Comparison of ENCODE assay signal across 11 mouse cellular contexts in the genomic region with DNA sequence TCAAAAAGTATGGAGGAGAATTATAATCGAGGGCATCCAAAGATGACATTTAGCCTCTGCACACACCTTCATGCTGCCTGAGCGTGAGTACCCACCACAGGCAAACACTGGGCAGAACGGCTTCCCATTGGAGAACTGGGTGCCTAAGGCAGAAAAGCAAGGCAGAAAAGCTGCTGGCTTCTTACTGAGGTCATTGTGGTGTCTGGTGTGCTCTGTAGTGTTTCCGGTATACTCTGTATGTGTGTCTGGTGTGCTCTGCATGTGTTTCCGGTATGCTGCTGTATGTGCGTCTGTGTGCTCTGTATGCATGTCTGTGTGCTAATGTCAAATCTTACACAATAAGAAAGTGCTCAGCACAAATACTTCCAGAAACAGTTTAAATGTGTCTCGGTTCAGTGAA.
DNase-seq lines count a peak whose midpoint lies in the region; ATAC-seq and TF ChIP-seq lines count a peak whose summit lies in the region.
"Had no signal": no experiment of that assay in that cellular context is flagged by ENCODE, and none has a peak within 500 bp of the region (broad histone marks: within the 10 kb centered on the region; RNA-seq: fewer than 3 reads in every experiment).

No protein-coding gene starts in this region.

- ATAC-seq in kidney, embryonic 16.5 days (ENCODE audit: low FRiP score, low TSS enrichment), result no peak
- ATAC-seq in stomach, embryonic 15.5 days (ENCODE audit: insufficient read depth, low FRiP score, low read depth), result no peak

- WGBS in kidney, embryonic 16.5 days, result 71% methylated on average over 7 of the region's 7 CpGs
- WGBS in stomach, embryonic 15.5 days, result 76% methylated on average over 7 of the region's 7 CpGs

- H3K27me3 ChIP-seq in kidney, embryonic 16.5 days (ENCODE audit: insufficient read depth, low read length), result no peaks in the 10 kb centered on the region
- H3K27me3 ChIP-seq in stomach, embryonic 15.5 days (replicated peaks), result no peaks in the 10 kb centered on the region
- H3K27me3 ChIP-seq: intestine, embryonic 15.5 days had no signal

- no peak for TF ChIP-seq CTCF in embryonic fibroblast, embryonic 13.5 days (IDR thresholded peaks at IDR 0.05; ENCODE audit: borderline replicate concordance, insufficient read depth, low read length)

- intact Hi-C loops in gastrocnemius, postnatal 36 days (cut with DNase I), result no loop called here

- peaks cover 31% of the 10 kb centered on the region for H3K4me1 ChIP-seq in kidney, embryonic 16.5 days (ENCODE audit: insufficient read depth, low read length)
- H3K4me1 ChIP-seq in embryonic fibroblast, embryonic 13.5 days (ENCODE audit: control insufficient read depth, insufficient read depth, low read length), result peaks cover 23% of the 10 kb centered on the region
- peaks cover 18% of the 10 kb centered on the region for H3K4me1 ChIP-seq in stomach, embryonic 15.5 days

- no peak overlapping the region for H3K4me2 ChIP-seq in kidney, embryonic 16.5 days (replicated peaks; ENCODE audit: low read depth, low read length)
- H3K4me2 ChIP-seq in stomach, embryonic 15.5 days, result no peak overlapping the region

- no peaks in the 10 kb centered on the region for H3K36me3 ChIP-seq in kidney, embryonic 16.5 days (ENCODE audit: insufficient read depth, low read length)
- no peaks in the 10 kb centered on the region for H3K36me3 ChIP-seq in stomach, embryonic 15.5 days
- H3K36me3 ChIP-seq: intestine, embryonic 15.5 days had no signal

- H3K27ac ChIP-seq in kidney, embryonic 16.5 days (ENCODE audit: low read length), result 0 out of 2 replicates have a peak overlapping the region, but pooled peaks have one; percentile 40
- H3K27ac ChIP-seq in embryonic fibroblast, embryonic 13.5 days (ENCODE audit: insufficient read depth, low read length), result peak overlapping the region; percentile 87
- peak overlapping the region; percentile 33; the same call in 1 of the 2 replicates for H3K27ac ChIP-seq in stomach, embryonic 15.5 days
- H3K27ac ChIP-seq: intestine, embryonic 15.5 days; macrophage had no signal

- no peak overlapping the region for H3K4me3 ChIP-seq in kidney, embryonic 16.5 days (ENCODE audit: low read length)
- no peak overlapping the region for H3K4me3 ChIP-seq in embryonic fibroblast, embryonic 13.5 days (ENCODE audit: insufficient read depth, low read length)
- no peak overlapping the region for H3K4me3 ChIP-seq in stomach, embryonic 15.5 days (replicated peaks)
- H3K4me3 ChIP-seq: intestine, embryonic 15.5 days had no signal

- no peak overlapping the region for H3K9ac ChIP-seq in kidney, embryonic 16.5 days (replicated peaks; ENCODE audit: low read length)
- H3K9ac ChIP-seq in stomach, embryonic 15.5 days, result no peak overlapping the region
- H3K9ac ChIP-seq: forebrain, postnatal 0 days; intestine, embryonic 15.5 days had no signal

- H3K9me3 ChIP-seq in kidney, embryonic 16.5 days (ENCODE audit: low read length), result no peaks in the 10 kb centered on the region
- no peaks in the 10 kb centered on the region for H3K9me3 ChIP-seq in stomach, embryonic 15.5 days
- H3K9me3 ChIP-seq: intestine, embryonic 15.5 days had no signal

- no peak for DNase-seq in kidney, postnatal 25 days
- DNase-seq in NIH3T3 (ENCODE audit: low read depth), result peak; percentile 33
- DNase-seq in gastrocnemius, postnatal 36 days, result no peak
- no peak for DNase-seq in lung, postnatal 25 days (ENCODE audit: low spot score)
- DNase-seq in embryo, embryonic 10.5 days (ENCODE audit: low spot score), result no peak

- TF ChIP-seq POLR2A in embryonic fibroblast, embryonic 13.5 days (IDR thresholded peaks at IDR 0.05; ENCODE audit: low read depth, low read length), result no peak

Comparison
In these comparisons a context has a peak if more than half of its experiments do, and no peak if none do; other contexts are left out.
1. H3K27ac ChIP-seq: peak in every context shown above with its lines; median percentile 87 in embryonic fibroblast, embryonic 13.5 days; 40 in kidney, embryonic 16.5 days; 33 in stomach, embryonic 15.5 days.